Mouse (Mus musculus): ENCODE results near the gene Lhfpl2. TPM values are rescaled to one million over a fixed set of nuclear protein-coding genes. Genes with fewer than 3 reads are reported as not detected.

Lhfpl2 gene
- polyA plus RNA-seq, 1 experiment from 2014 or later = 18.5 TPM

- H3K36me3 ChIP-seq (ENCODE audit: control insufficient read depth, insufficient read depth, low read length) = no peaks in the 10 kb centered on the region
- 0 out of 2 replicates have a peak, but pooled peaks cover 2% of the 10 kb centered on the region for H3K27me3 ChIP-seq (ENCODE audit: control insufficient read depth, insufficient read depth, low read length)
- peaks cover 34% of the 10 kb centered on the region for H3K4me1 ChIP-seq (ENCODE audit: control insufficient read depth, insufficient read depth, low read length)
- no peak overlapping the region for H3K9ac ChIP-seq (ENCODE audit: low read depth, low read length)
- H3K4me2 ChIP-seq = no peak overlapping the region
- H3K9me3 ChIP-seq (replicated peaks; ENCODE audit: control insufficient read depth, low read length) = 0 out of 2 replicates have a peak, but pooled peaks cover 3% of the 10 kb centered on the region
- no peak overlapping the region for H3K27ac ChIP-seq (ENCODE audit: low read depth, low read length)
- H3K4me3 ChIP-seq (ENCODE audit: low read depth, low read length) = no peak overlapping the region
- ATAC-seq (replicated peaks; ENCODE audit: insufficient number of reproducible peaks, low FRiP score, low TSS enrichment) = no peak
- WGBS (ENCODE audit: insufficient replicate concordance) = 71% methylated on average over 2 of the region's 3 CpGs
These were observed 12.7 kb downstream of the Lhfpl2 start for GRCm38 (mm10) chr13:94070308-94070619.

DNA sequence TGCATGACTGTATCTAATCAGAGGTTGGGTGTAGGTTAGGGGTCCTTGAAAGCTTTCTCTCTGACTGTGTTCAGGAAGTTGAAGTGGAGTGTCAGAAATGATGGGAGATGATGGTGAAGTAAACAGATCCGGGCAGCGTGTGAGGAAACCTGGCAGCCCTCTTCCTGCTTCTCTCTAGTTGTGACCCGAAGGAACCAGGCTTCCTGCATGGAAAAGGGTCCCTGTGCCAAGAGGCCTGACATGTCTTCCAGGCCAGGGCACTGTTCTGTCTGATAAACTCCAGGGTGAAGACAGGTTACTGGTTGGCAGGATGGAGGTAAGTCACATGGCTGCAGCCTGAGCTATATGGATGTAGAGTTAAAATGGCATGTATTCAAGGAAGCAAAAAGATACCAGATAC is 13.3 kb downstream of the Lhfpl2 start:
- ATAC-seq (replicated peaks; ENCODE audit: insufficient number of reproducible peaks, low FRiP score, low TSS enrichment) = no peak
- peaks cover 5% of the 10 kb centered on the region; the same call in 1 of the 2 replicates for H3K27me3 ChIP-seq (ENCODE audit: control insufficient read depth, insufficient read depth, low read length)
- H3K4me3 ChIP-seq (ENCODE audit: low read depth, low read length) = no peak overlapping the region
- H3K27ac ChIP-seq (ENCODE audit: low read depth, low read length) = no peak overlapping the region
- no peak overlapping the region for H3K9ac ChIP-seq (ENCODE audit: low read depth, low read length)
- 71% methylated on average over 3 of the region's 3 CpGs for WGBS (ENCODE audit: insufficient replicate concordance)
- H3K4me2 ChIP-seq = no peak overlapping the region
- no peaks in the 10 kb centered on the region for H3K36me3 ChIP-seq (ENCODE audit: control insufficient read depth, insufficient read depth, low read length)
- peaks cover 29% of the 10 kb centered on the region for H3K4me1 ChIP-seq (ENCODE audit: control insufficient read depth, insufficient read depth, low read length)
- H3K9me3 ChIP-seq (replicated peaks; ENCODE audit: control insufficient read depth, low read length) = 0 out of 2 replicates have a peak, but pooled peaks cover 3% of the 10 kb centered on the region

DNA sequence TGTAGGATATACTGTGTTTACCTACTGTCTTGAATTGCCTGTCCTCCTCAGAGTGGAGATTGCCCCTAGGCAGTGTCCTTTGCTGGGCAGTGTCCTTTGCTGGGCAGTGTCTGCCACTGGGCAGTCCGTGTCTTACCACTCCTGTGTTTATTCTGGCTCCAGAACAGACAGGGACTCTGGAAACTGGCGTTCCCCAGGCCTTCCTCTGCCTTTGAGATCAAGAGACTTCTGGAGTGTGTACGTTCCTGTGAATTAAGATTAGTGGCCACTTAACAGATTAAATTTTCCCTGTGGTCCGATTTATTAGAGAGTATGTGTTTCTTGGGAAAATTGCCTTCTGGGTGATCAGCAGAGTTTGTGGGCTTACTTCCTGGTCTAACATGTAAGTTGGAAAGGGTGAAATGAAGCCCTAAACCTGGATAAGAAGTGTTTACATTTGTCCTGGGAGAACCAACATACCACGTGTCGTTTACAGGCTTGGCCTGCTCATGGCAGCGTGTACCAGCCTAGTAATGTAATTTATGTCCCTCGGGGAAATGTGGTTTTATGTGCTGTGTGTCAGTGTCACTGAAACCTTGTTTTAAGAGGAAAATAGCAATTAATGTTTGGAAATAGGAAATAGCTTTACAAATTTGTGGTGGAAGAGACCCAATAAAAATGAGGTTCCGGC is 15.6 kb downstream of the Lhfpl2 start:
- no peak for ATAC-seq (replicated peaks; ENCODE audit: insufficient number of reproducible peaks, low FRiP score, low TSS enrichment)
- H3K4me1 ChIP-seq (ENCODE audit: control insufficient read depth, insufficient read depth, low read length) = peaks cover 22% of the 10 kb centered on the region

DNA sequence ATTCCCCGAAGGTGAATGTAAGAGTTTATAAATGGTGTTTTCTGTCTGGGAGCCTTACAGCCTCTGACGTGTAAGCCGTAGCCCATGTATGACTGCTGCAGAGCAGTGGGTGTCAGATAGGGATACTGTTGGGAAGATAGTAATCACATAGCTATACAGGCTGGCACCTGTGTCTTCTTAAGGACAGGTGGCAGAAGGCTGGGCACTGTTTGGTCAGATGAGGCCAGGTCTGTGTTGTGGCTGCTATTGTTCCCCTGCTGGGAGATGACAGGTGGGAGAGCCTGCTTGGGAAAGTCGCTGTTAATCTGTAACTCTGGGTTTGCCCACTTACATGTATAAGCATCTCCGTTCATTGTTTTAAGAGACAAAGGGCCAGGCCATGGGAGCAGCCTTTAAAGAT is 16.1 kb downstream of the Lhfpl2 start:
- no peak overlapping the region for H3K4me3 ChIP-seq (ENCODE audit: low read depth, low read length)
- H3K9me3 ChIP-seq (replicated peaks; ENCODE audit: control insufficient read depth, low read length) = 0 out of 2 replicates have a peak, but pooled peaks cover 3% of the 10 kb centered on the region
- H3K4me2 ChIP-seq = no peak overlapping the region
- no peaks in the 10 kb centered on the region for H3K36me3 ChIP-seq (ENCODE audit: control insufficient read depth, insufficient read depth, low read length)
- H3K4me1 ChIP-seq (ENCODE audit: control insufficient read depth, insufficient read depth, low read length) = peaks cover 18% of the 10 kb centered on the region
- H3K27ac ChIP-seq (ENCODE audit: low read depth, low read length) = no peak overlapping the region
- 66% methylated on average over 5 of the region's 5 CpGs for WGBS (ENCODE audit: insufficient replicate concordance)
- H3K9ac ChIP-seq (ENCODE audit: low read depth, low read length) = no peak overlapping the region
- no peak for ATAC-seq (replicated peaks; ENCODE audit: insufficient number of reproducible peaks, low FRiP score, low TSS enrichment)
- peaks cover 3% of the 10 kb centered on the region; the same call in 1 of the 2 replicates for H3K27me3 ChIP-seq (ENCODE audit: control insufficient read depth, insufficient read depth, low read length)

More for the DNA sequence above, 15.6 kb downstream of the Lhfpl2 start:
- no peak overlapping the region for H3K4me2 ChIP-seq
- no peak overlapping the region for H3K9ac ChIP-seq (ENCODE audit: low read depth, low read length)
- H3K27me3 ChIP-seq (ENCODE audit: control insufficient read depth, insufficient read depth, low read length) = peaks cover 3% of the 10 kb centered on the region; the same call in 1 of the 2 replicates
- 48% methylated on average over 9 of the region's 9 CpGs for WGBS (ENCODE audit: insufficient replicate concordance)
- H3K9me3 ChIP-seq (replicated peaks; ENCODE audit: control insufficient read depth, low read length) = 0 out of 2 replicates have a peak, but pooled peaks cover 3% of the 10 kb centered on the region
- no peak overlapping the region for H3K27ac ChIP-seq (ENCODE audit: low read depth, low read length)
- no peaks in the 10 kb centered on the region for H3K36me3 ChIP-seq (ENCODE audit: control insufficient read depth, insufficient read depth, low read length)
- no peak overlapping the region for H3K4me3 ChIP-seq (ENCODE audit: low read depth, low read length)

- Histone ChIP-seq H3K27me3 (ENCODE audit: control insufficient read depth, insufficient read depth, low read length) (peaks cover 3% of the 10 kb centered on the region; the same call in 1 of the 2 replicates), H3K36me3 (ENCODE audit: control insufficient read depth, insufficient read depth, low read length) (no peaks in the 10 kb centered on the region), H3K9ac (ENCODE audit: low read depth, low read length) (no peak overlapping the region), H3K4me3 (ENCODE audit: low read depth, low read length) (no peak overlapping the region), H3K4me2 (no peak overlapping the region), H3K4me1 (ENCODE audit: control insufficient read depth, insufficient read depth, low read length) (peaks cover 12% of the 10 kb centered on the region; the same call in 1 of the 2 replicates), H3K27ac (ENCODE audit: low read depth, low read length) (no peak overlapping the region), H3K9me3 (replicated peaks; ENCODE audit: control insufficient read depth, low read length) (0 out of 2 replicates have a peak, but pooled peaks cover 3% of the 10 kb centered on the region)
- no peak for ATAC-seq (replicated peaks; ENCODE audit: insufficient number of reproducible peaks, low FRiP score, low TSS enrichment)
- WGBS (ENCODE audit: insufficient replicate concordance) = 70% methylated on average over 1 of the region's 1 CpGs
These were observed 17.6 kb downstream of the Lhfpl2 start for GRCm38 (mm10) chr13:94075181-94075580.

DNA sequence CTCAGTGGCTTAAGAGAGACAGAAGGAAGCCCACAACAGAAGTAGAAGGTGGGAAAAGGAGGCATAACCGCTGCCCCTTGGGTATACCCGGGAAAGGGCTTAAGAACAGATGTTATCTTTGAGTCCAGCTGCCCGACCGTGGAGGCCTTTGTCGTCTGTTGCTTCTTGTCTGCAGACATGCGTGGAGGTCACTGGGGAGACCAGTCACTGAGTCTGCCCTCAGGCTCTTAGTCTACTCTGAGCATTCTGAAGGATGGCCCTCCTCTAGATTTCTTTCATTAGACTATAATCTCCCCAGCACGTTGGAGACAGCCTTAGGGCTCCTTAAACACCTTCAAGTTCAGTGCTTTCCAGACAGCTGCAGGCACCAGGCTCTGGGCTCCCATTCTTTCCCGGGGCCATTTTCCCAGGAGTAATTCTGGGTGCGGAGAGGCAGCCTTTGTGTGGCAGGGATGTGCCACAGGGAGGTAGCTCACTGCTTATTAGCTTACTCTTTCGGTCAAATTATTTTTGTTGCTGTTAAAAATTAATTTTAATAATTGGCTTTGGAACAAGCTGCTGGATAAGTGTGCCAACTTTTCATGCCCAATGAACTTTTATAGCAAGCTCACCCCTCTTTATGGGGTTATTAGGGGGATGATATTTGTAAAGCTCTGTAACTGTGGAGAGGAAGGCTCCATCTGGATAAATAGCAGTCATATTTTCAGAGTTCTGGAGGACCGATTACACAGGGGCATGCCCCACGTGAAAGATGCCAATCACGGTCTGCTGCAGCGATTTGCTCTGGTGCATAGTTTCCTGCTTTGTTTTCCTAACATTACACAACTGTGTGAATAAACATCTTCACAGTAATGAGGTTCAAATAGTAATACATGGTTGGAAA is 19.8 kb downstream of the Lhfpl2 start:
- Histone ChIP-seq H3K27ac (ENCODE audit: low read depth, low read length) (no peak overlapping the region), H3K9me3 (replicated peaks; ENCODE audit: control insufficient read depth, low read length) (no peaks in the 10 kb centered on the region), H3K9ac (ENCODE audit: low read depth, low read length) (no peak overlapping the region), H3K27me3 (ENCODE audit: control insufficient read depth, insufficient read depth, low read length) (peaks cover 3% of the 10 kb centered on the region; the same call in 1 of the 2 replicates), H3K4me3 (ENCODE audit: low read depth, low read length) (no peak overlapping the region), H3K4me2 (no peak overlapping the region), H3K4me1 (ENCODE audit: control insufficient read depth, insufficient read depth, low read length) (peaks cover 12% of the 10 kb centered on the region; the same call in 1 of the 2 replicates), H3K36me3 (ENCODE audit: control insufficient read depth, insufficient read depth, low read length) (no peaks in the 10 kb centered on the region)
- no peak for ATAC-seq (replicated peaks; ENCODE audit: insufficient number of reproducible peaks, low FRiP score, low TSS enrichment)
- 51% methylated on average over 14 of the region's 14 CpGs for WGBS (ENCODE audit: insufficient replicate concordance)

DNA sequence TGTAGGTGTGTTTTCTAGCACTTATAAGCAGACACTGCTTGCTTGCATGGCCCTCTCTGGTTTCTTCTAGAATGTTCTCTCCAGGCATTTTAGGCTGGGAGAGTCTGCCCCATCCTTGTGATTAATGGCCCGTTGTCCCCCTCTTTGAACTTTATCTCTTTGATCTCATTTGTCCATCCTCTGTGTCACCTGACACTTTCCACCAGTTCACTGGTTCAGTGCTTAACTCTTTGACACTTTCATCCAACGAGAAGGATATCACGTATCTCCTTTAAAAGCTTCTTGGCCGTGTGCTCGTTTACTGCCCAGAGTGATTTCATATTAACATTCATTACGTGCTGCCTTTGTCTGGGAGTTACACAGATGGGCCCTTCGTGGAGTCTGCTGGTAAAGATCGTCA is 25.6 kb downstream of the Lhfpl2 start:
- Histone ChIP-seq H3K27ac (ENCODE audit: low read depth, low read length) (no peak overlapping the region), H3K27me3 (ENCODE audit: control insufficient read depth, insufficient read depth, low read length) (no peaks in the 10 kb centered on the region), H3K4me3 (ENCODE audit: low read depth, low read length) (no peak overlapping the region), H3K4me1 (ENCODE audit: control insufficient read depth, insufficient read depth, low read length) (no peaks in the 10 kb centered on the region), H3K4me2 (no peak overlapping the region), H3K9ac (ENCODE audit: low read depth, low read length) (no peak overlapping the region), H3K9me3 (replicated peaks; ENCODE audit: control insufficient read depth, low read length) (no peaks in the 10 kb centered on the region), H3K36me3 (ENCODE audit: control insufficient read depth, insufficient read depth, low read length) (no peaks in the 10 kb centered on the region)
- 48% methylated on average over 8 of the region's 8 CpGs for WGBS (ENCODE audit: insufficient replicate concordance)
- no peak for ATAC-seq (replicated peaks; ENCODE audit: insufficient number of reproducible peaks, low FRiP score, low TSS enrichment)

GRCm38 (mm10) chr13:94084220-94085126 is 26.9 kb downstream of the Lhfpl2 start:
- Histone ChIP-seq H3K36me3 (ENCODE audit: control insufficient read depth, insufficient read depth, low read length) (no peaks in the 10 kb centered on the region), H3K9me3 (replicated peaks; ENCODE audit: control insufficient read depth, low read length) (no peaks in the 10 kb centered on the region), H3K4me2 (no peak overlapping the region), H3K27me3 (ENCODE audit: control insufficient read depth, insufficient read depth, low read length) (no peaks in the 10 kb centered on the region), H3K9ac (ENCODE audit: low read depth, low read length) (no peak overlapping the region), H3K27ac (ENCODE audit: low read depth, low read length) (no peak overlapping the region), H3K4me1 (ENCODE audit: control insufficient read depth, insufficient read depth, low read length) (no peaks in the 10 kb centered on the region), H3K4me3 (ENCODE audit: low read depth, low read length) (no peak overlapping the region)
- WGBS (ENCODE audit: insufficient replicate concordance) = 81% methylated on average over 15 of the region's 15 CpGs
- ATAC-seq (replicated peaks; ENCODE audit: insufficient number of reproducible peaks, low FRiP score, low TSS enrichment) = no peak
